Mouse (Mus musculus) neutrophil, adult 83 days (primary cell): ENCODE results near the gene Pdzd7. TPM values are rescaled to one million over a fixed set of nuclear protein-coding genes. Genes with fewer than 3 reads are reported as not detected.

Experiments
- total RNA-seq, 2 experiments: library from RNA; stranded (reverse); gene quantifications; one replicate each; pipeline ENCODE4 v1.2.4; 2023

Pdzd7 gene
- total RNA-seq, result not detected

DNA sequence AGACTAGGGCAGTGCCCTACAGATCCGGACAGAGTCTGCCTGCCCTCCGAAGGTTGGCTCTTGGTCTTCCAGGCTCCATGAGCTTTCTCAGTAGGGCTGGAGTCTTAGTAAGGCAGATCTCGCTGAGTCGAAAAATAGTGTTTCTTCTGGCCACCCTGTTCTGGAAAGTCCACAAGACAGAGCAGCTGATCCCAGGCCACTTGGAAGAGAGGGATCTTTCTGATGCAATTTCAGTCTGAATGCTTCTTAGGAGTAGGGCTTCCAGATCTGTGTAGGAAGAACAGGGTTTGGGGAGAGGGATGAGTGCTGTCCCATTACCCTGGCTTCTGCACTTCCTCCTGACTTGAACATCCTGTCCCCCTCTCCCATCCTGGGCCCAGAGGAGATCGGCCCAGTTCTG, at the start of gene Pdzd7:
Gene Pdzd7, minus strand, starts transcription at position 67 of the 400 bp plus-strand sequence.

DNA sequence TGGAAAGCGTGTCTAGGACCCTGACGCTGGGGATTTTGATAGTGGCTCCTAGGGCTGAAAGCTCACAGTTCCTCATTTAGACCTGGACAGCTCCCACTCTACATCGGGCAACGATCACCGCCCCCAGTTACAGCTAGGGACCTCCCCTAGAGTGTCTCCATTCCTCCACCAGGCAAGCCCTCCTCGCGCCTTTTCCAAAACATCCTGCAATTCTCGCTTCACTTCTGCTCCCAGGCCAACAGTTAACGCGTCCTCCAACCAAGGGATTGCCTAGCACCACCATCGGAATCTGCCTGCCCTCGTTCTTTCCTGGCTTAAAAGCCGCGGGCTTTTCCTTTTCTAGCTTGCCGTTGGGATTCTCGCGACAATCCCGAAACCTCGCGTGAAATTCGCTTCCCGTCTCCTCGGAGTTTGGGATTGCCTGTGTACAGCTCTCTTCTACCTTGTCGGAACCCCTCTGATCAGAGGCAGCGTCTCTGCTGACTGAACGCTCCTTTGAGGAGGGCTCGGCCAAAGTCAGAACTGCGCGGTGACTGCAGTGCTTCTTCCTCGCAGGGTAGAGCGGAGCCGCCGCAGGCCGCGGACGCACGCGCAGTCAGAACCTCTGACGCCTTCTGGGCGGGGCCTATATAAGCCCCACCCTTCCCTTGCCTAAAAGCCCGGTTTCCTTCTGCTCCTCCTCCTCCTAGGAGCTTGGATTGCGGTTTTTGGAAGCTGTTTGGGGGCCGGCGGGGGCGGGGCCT, 29.2 kb upstream of the Pdzd7 start, which contains the start of gene Kazald1:
Gene Kazald1, plus strand, starts transcription at position 662 of the 743 bp plus-strand sequence.

DNA sequence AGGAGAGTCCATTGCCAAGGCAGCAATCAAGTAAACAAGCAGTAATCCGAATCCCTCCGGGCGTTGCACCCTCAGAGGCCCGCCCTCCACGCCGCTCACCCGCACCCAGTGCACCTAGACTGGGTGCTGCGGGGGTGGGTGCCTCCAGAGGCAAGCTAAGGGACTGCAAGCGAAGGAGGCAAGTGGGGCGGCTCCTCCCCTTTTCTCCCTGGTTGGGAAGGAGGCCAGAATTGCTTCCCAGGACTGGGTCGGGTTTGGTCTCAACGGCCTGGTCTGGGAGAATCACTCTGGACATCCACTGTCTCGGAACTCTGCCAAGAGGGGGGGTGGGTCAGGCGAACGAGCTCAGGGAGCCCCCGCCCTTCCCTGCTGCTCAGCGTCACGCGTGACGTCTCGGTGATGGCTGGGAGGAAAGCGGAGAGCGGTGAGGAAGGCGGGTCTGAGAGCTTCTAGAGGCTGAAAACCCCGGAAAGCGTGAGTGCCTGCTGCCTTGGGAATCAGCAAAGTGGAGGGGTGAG, 2.0 kb upstream of the Pdzd7 start, which contains the start of gene Sfxn3:
Gene Sfxn3, plus strand, starts transcription at position 87 of the 518 bp plus-strand sequence.

DNA sequence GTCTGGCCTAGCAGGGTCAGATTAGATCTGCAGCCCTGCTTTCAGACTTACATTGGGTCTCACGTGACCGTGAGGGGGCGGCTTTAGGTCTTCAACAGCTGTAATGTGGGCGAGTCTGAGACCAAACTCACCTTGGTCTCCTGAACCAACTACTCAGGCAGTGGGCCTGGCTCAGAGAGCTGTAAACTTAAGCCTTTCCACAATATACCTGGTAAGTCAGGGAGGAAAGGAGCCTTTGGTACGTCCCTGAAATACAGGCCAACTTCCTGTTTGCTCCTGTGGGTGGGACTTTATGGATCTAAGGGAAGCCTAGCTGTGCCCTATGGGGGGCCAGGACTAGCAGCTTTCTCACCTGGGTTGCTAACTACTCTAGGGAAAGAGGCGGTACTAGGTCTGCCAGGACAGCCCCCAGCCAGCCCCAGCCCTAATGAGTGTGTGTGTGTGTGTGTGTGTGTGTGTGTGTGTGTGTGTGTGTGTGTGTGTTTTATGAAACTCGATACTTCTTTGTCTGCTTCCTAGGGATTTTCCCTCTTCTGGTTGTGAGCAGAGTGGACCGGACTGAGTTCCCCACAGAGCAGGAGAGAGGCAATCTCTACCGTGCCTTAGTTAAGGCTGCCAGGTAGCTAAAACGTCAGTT, 31.1 kb downstream of the Pdzd7 start, which contains the start of gene Lzts2:
Gene Lzts2, plus strand, starts transcription at position 80 of the 637 bp plus-strand sequence.

DNA sequence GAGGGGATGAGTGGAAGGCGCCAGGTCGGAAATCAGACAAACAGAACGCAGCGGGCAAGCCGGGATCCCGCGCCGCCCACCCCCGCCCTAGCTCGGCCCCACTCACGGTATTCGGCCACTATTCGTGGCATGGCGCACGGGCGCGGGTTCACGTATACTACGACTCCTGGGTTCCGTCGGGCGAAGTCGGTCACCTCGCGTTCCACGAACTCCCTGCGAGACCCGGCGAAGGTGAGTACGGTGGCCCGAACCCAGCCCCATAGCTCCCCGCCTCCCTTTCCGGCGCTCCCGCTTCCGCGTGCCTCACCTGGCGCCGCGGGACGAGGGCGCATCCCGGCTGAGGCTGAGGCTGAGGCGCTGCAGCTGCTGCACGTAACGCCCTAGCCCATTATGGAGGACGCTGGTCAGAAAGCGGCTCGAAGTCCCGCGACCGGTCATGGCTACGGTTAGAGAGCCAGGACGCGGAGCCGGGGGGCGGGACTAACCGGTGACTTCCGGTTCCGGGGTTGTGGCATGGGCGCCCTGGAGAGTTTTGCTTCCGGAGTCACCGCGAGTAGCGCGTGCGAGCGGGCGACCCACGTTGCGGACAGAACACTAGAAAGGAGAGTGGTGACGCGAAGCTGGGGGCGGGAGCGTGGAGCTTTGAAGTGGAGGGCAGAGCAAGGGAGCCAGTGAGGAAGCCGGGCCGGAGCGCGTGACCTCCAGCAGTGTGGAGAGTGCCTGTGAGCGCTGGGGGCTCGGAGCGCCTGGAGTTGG, 39.4 kb downstream of the Pdzd7 start, which contains the start of gene Mrpl43:
Gene Mrpl43, minus strand, starts transcription at position 486 of the 756 bp plus-strand sequence.

DNA sequence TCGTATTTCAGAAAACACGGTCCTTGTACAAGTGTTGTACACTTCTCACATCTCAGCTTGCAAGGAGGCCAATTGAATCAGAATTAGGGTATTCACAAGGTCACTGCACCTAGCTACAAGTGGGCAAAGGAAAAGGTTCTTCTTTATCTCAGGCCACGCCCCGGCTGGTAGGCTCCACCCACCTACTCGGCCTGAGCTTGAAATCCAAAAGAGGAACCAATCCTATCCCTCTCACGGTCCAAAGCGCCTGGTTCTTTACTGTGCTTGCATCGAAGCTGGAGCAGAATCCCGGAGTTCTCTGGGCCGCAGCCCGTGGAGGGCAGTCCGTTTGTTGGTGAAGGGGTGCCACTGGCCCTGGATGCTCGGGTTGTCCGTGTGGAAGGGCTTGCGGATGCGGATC, 40.1 kb downstream of the Pdzd7 start, which contains the start of gene Twnk:
Gene Twnk, plus strand, starts transcription at position 220 of the 400 bp plus-strand sequence.

DNA sequence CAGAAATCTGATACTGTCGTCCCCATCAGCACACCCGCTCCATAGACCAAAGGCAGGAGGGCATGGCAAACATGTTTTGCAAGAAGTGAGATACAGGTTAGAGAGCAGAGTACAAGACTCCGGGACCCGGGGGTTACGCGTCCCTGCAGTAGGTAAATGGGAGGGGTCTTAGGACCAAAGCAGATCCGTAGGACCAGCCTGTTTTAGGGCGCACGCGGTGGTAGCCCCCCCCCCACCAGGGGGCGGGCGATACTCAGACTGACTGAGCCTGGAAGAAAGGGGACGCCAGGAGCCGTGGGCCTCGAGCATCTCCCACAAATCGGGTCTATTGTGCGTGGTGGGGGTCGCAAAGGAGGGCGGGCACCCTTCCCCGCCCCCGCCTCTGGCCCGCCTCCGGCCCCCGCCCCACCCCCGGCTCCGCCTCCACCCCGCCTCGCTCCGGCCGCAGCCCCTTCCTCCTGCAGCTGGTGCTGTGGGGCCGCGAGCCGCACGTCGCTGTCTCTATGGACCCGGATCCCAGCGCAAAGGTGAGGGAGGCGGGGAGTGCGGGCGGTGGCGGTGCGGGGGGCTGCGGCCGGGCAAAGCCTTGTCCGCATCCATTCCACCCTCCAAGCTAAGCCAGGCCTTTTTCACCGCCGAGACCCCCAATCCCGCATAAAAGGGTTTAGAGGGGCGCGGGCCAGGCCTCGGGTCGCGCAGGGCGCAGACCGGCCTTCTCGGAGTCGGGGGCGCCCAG, 56.5 kb downstream of the Pdzd7 start, which contains the start of gene Sema4g:
Gene Sema4g, plus strand, starts transcription at position 271 of the 736 bp plus-strand sequence.

Other genes starting within 250 kb of the Pdzd7 start
- 10 to 100 TPM; 25.6 to 26.8 TPM for gene Slf2, start 114.6 kb downstream of the Pdzd7 start, total RNA-seq
- under 1 TPM; 0.11 to 0.28 TPM for gene Sema4g, start 56.6 kb downstream of the Pdzd7 start, total RNA-seq
- 1 to 10 TPM; 5.0 to 5.9 TPM for gene Twnk, start 40.1 kb downstream of the Pdzd7 start, total RNA-seq
- 10 to 100 TPM; 25.1 to 25.4 TPM for gene Mrpl43, start 39.3 kb downstream of the Pdzd7 start, total RNA-seq
- under 1 TPM; 0.37 to 0.49 TPM for gene Lzts2, start 31.3 kb downstream of the Pdzd7 start, total RNA-seq
- 10 to 100 TPM; 13.6 to 17.1 TPM for gene Sfxn3, start 1.8 kb upstream of the Pdzd7 start, total RNA-seq
- 1 to 10 TPM in 1 of 2 experiments, under 1 TPM in 1; 0.57 to 1.3 TPM for gene Kazald1, start 29.5 kb upstream of the Pdzd7 start, total RNA-seq
- not detected for gene Tlx1, start 105.0 kb upstream of the Pdzd7 start, total RNA-seq
- gene Lbx1, start 190.1 kb upstream of the Pdzd7 start, total RNA-seq, result not detected